Mouse (Mus musculus): ENCODE results near the gene Gskip. TPM values are rescaled to one million over a fixed set of nuclear protein-coding genes. Genes with fewer than 3 reads are reported as not detected.

Gskip gene
- 15.8 and 16.0 TPM in 2 replicates for polyA plus RNA-seq (2012; rRNA removed)

DNA sequence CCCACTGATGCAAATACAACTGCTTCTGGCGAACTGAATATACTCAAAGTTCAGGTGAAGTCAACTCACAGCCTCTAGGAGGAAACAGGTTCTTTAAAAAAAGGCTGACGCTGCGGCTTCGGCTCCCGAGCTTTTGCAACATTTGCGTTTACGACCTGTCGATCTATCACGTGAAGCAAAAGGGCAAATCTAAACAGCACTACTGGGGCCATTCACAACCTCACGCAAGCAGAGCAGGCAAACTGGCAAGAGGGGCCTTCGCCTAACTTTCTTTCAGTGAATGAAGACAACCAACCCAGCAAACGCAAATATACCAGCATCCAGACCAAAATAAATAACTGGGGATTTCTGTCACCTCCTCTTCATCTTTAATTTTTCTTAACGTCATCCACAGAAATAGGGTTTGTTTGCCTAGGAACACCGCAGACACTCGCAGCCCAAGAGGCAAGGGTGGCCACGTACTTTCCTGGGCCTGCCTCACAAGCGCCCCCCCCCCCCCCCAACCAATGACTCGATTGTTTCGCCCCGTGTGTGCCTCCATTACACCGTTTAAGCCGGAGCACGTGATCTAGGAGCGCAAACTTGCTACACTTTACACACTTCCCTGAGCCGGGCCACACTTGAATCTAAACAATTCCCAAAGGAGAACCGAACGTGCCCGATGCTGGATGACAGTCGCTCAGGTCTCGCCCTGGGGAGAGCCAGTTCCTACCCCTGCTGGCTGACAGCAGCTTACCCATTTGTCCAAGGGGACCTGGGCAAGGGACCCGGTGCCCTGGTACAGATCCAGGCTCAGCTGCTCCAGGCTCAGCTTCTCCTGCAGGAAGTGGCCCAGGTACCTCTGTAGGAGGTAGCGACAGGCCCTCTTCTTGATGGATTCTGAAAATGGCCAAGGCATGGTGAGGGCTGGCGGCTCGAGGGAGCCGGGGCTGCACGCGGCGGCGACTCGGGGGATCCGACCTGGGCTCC lies at the start of gene Gskip:
Gskip (plus strand) TSS at position 897 of the 969 bp plus-strand sequence.

GRCm38 (mm10) chr12:105685001-105685691 lies 517 bp downstream of the Gskip start, which contains the start of gene Atg2b:
TSS of gene Atg2b (minus strand) at chr12:105685211.

DNA sequence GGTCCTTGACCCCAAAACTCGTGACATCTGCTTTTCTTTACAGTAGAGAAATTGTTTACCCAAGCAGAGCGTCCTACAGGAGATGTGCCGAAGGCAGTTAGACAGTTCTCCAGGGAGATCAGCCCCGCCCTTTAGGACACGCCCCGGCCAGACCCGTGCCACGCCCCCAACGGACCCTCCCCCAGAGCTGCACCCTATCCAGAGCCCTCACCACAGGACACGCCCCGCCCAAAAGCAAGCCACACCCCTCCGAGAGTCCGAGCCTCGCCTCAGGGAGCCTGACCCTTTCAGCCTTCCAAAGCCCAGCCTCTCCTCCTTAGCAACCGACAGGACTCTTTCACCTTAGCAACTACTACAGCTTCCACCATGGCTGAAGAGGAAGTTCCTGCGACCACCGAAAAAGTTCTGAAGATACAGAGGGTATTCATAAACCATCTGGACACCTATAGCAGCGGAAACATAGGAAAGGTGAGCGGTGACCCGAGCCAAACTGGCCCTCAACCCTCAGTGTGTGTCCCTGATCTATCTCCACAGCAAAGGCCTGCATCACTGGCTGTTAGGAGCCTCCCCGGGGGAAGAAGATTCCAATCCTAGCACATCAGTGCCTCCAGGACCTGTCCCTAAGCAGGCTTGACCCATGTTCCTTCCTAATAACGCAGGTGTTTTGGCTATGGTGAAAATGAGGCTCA lies 21.3 kb downstream of the Gskip start, which contains the start of gene Ak7:
Ak7 (plus strand) TSS at position 178 of the 689 bp plus-strand sequence.

Other genes starting within 250 kb of the Gskip start
- gene D430019H16Rik, start 231.0 kb upstream of the Gskip start, polyA plus RNA-seq (2012; rRNA removed): 76.4 and 79.2 TPM in 2 replicates
- 0.45 and 1.1 TPM in 2 replicates for gene Bdkrb2, start 121.6 kb upstream of the Gskip start, polyA plus RNA-seq (2012; rRNA removed)
- gene Bdkrb1, start 81.7 kb upstream of the Gskip start, polyA plus RNA-seq (2012; rRNA removed): 0.05 and 0.06 TPM in 2 replicates
- gene Atg2b, start 382 bp downstream of the Gskip start, polyA plus RNA-seq (2012; rRNA removed): 31.4 and 32.0 TPM in 2 replicates
- 3.0 and 3.1 TPM in 2 replicates for gene Ak7, start 21.1 kb downstream of the Gskip start, polyA plus RNA-seq (2012; rRNA removed)
- 166 and 174 TPM in 2 replicates for gene Papola, start 99.9 kb downstream of the Gskip start, polyA plus RNA-seq (2012; rRNA removed)